Mouse (Mus musculus): ENCODE results near the gene Rptor. TPM values are rescaled to one million over a fixed set of nuclear protein-coding genes. Genes with fewer than 3 reads are reported as not detected.

Gene Rptor
- polyA plus RNA-seq, 3 experiments from 2014 or later = 10.3 to 15.9 (median 10.5) TPM

DNA sequence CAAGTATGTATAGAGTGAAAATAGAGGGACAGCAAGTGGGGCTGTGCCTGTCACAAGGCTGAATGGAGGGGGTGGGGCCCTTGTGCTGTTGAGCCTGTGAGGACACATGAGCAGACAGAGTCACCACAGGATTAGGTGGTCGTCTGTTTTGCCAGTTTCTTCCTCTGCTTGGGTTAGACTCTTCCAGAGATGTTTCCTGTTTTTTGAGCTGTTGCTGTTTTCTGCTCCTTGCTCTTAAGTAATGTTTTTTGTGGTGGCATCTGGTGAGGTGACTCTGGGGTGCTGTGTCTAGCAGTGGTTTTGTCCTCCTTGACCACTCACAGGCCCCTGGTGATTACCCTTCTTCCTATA is 90.2 kb downstream of the Rptor start:
- ATAC-seq = no peak

DNA sequence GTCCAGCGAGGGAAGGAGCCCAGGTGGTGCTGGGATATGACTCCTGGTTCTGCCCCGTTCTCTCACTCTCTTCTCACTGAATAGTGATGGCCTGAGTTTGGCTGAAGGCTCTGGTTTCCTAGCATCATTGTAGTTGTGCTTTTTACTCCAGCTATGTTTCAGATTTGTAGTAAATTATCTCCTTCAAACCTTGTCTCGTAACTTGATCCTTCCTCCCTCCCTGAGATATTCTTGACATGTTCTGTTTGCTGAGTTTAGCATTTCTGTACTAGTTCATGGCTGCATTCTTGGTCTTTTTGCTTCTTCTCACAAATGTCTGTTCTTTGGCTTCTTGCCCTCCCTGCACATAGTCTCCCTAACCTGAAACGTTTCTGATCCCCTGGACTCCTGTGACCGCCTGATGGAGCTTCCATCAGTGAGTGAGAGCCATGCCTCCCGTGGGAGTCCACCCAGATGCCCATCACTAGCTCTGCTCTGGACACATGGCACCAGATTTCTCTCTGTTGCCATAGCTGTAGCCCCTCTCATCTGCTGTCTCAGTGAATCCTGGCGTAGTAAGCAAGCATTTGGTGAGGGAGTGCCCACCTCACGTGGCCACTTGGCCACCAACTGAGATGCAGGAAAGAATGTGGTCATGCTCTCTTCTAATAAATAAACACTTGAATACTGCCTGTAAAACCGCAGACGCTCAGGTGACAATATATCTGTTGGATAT is 91.6 kb downstream of the Rptor start:
- no peak for ATAC-seq

DNA sequence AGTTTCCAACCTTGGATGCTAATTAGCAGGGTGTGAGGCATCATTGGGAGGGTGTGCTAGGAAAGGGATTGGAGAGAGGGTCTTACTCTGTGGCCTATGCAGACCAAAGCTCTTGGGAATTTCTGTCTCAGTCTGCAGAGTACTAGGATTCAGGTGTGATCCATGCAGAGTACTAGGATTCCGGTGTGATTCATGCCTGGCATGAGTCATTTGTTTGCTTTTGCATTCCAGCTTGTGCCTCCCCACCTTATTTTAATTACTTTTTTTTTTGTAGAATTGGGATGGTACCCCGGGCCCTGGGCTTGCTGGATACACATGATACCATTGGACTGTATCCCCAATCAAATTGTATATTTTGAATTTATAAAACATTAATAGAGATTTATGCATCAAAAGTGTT is 93.7 kb downstream of the Rptor start:
- ATAC-seq = no peak

DNA sequence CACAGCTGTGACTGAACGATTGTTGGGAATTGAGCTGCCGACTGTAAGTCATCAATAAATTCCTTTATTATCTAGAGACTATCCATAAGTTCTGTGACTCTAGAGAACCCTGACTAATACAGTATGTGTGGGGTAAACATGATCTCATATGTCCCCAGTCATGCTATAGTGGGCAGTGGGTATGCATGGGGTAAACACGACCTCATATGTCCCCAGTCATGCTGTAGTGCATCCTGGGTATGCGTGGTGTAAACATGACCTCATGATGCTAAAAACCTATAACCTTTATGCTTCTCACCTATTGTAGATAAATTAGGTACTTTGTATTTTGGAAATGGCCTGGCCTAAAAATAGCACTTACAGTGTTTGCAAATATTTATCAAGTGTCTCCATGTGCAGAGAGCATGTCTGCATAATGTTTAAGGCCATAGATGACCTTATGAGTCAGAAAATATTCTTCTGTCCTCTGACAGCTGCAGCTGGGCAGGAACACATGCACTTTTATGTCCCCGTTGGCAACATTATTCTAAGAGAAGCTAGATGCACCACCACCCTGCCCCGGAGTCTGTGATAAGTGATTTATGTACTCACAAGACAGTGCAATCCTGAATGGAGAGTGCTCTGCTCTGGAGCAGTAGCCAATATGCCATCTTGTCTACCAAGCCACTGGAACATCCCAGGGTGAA is 102.8 kb downstream of the Rptor start:
- no peak for ATAC-seq

DNA sequence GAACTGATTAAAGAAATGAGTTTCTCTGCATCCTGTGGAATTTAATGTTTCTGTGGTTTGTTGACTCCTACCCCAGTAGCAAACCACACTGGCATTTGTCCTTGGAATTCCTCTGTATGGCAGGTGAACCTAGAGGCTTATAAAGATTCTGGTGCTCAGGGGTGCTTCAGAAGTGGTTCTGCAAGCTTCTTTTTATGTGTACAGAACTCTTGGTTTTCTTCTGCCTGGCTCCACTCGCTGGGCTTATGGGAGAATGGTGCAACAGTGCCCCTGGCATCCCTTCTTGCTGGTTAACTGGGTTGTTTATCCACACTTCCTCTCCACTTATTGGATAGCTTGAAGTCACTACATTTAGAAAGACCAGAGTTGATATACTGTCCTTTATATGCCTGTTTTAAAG is 104.6 kb downstream of the Rptor start:
- ATAC-seq = no peak

DNA sequence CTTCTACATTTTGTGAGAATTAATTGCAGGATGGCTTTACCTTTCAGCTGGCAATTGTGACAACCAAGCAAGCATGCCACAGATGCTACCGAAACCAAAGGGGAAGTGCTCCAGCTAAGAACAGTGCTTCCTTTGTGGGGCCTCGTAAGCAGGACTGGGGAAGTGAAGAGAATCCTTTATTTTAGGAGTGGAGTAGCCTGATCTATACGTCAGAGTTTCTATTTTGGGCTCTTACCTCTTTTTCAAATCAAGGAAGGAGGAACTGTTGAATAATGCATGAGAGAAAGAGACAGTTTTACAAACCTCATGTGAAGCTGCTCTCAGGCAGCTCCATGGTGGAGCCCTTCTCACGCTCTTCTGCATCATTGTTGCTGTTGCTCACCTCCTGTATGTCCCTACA is 106.5 kb downstream of the Rptor start:
- no peak for ATAC-seq

DNA sequence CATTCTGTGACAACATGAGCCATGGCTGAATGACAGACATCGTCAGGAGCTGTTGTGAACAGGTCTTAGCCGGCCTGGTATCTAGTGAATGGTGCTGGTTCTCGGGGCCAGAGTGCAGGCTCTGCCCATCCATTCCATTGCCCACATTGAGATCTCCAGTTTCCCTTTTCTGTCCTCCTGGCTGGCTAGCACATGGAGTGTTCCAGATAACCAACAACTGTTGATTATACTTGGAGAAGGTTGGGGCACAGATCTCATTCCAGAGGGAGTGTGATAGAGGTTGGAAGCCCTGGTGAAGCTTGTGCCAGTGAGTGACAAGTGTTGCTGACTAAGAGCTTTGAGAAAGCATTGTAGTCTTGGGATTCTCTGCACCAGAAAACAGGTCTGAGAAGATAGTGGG is 107.6 kb downstream of the Rptor start:
- ATAC-seq = no peak

DNA sequence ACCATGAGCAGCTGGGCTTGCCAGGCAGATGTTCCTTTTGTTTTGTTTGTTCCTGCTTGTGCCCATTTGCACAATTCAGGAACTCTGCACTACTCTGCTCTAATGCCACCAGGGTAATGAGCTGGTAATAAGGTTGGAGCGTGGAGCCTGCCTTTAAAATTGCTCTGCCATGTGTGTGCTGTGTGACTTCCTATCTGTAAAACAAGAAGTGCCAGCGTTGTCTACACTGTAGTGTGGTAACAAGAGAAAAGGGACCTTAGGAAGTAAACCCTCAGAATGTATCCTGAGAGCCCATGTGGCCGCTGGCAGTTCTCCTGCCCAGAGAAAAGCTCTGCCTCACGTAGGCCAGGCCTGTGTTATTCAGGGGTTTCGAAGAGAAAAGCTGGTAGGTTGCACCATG is 108.1 kb downstream of the Rptor start:
- no peak for ATAC-seq

DNA sequence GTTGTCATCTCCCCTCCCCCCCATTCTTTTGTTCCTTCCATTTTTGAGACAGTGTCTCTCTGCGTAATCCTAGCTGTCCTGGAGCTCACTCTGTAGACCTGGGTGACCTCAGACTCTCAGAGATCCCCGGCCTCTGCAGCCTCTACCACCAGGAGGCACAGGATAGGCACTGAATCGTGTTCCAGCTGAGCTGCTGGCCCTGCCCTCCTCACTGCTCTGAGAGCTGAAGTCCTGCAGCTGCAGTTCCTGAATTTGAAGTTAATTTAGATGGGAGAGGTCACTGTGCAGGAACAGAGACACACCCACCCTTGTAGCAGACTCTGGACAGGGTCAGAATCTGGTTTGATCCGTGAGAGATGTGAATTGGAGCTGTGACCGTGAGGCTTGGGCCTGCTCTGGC is 112.7 kb downstream of the Rptor start:
- ATAC-seq = no peak

DNA sequence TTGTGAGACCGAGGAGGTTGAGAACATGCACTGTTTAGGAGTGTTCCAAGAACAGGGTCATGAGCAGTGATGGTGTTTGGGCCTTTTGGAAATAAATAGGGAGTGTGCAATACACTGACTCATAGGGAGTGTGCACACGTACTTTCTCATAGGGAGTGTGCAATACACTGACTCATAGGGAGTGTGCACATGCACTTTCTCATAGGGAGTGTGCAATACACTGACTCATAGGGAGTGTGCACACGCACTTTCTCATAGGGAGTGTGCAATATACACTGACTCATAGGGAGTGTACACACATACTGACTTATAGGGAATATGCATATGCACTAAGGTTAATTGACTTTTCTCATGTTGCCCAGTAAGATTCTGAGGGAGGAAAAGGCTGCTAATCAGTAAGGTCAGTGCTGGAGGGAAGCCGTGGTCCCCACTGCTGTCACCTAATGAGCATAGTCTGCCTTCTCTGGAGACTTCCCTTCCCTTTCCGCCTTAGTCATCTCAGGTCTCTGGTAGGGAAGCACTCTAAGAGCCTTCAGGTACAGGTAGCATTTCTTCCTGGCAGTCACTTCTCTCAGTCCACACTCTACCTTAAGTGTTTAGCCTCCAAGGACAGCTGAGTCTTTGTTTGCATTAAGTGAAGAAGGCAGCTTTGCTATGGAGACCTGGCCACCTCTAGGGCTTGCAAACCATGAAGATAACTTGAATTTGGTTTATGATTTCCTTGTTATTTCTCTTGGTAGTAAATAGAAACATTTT is 113.3 kb downstream of the Rptor start:
- no peak for ATAC-seq

DNA sequence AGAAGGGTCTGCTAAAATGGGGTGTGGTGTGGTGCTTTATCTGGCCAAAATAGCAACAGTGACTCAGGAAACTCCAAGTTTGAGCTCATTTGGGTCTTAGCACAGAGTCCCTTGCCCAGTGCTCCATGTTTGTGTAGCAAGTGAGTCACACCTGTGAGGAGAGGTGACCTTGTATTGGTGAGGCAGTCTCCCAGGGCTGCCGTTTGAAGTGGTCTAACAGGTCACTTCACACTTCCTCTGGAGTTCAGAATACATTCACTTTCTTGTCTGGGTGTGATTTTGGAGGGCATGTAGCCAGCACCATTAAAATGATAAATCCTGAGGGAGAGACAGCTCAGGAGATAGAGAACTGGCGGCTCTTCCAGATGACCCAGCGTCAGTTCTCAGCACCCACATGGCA is 115.4 kb downstream of the Rptor start:
- no peak for ATAC-seq

DNA sequence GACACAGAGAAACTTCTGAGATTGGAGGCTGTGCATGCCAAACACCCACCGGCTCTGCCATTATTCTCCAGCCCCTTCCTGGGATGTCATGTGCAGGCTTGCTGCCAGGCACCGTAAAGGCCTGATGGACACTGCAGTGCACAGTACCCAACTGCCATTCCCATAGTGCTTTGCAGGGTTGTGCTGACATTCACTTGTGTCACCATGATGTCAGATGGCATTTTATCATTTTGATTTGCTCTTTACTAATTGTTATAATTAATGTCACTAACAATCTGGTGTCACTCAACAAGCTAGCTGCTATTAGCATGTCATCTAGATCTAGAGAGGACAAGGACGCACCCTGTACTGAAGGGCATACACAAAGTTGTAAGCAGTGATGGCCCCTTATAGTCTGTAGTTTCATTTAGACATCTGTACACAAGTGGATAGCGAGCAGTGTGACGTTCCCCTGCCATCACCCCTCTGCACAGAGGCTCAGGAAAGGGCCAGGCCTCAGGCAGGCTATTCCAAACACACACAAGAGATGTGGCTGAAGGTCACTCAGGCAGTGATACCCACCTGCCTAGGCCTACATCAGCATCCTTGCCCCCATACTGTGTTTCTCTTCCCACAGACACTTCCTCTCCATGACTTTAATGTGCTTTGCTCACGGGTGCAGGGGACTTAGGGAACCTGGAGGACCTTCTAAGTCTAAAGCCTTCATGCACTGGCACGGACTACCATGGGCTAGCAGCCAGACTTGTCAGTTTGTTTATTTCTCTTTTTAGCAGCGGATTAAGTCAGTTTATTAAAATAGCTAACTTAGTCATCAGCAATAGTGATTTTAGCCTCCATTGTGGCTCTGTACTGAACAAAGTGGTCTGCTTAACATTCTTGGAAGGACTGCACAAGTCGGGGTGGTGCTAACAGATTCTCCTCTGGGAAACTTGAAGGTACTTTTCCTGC is 117.7 kb downstream of the Rptor start:
- ATAC-seq = no peak

DNA sequence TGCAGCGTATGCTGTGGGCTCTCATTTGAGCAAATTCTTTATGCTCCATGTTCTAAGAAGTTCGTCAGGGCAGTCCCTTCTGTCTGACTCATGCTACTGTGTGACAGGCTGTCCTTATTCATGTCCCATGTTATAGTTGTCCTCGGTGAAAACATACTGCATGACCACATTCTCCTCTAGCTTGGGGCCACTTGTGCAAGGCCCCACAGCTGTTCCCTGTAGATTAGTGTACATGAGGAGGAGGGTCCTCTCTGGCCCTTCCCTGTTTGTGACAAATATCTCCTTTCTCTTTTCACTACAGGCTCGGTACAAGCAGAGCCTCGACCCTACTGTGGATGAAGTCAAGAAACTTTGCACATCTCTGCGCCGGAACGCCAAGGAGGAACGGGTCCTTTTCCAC is 122.0 kb downstream of the Rptor start:
- ATAC-seq = no peak

DNA sequence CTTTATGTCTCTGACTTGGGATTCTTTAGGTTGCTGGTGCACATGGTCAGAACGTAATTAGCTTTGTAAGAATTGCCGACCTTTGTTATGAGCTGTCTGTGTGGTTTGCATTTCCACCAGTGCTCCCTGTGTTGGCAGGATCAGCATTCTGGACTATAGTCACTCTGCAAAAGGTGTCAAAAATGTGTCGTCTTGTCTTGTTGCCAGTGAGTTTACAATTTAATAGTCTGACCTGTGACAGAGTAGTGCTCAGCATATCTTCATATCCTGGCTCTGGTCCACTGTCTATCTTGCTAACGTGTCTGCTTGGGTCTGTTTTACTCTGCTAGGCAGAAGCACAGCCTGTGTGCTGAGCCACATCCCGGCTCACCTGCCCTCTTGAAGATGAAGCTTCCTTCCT is 128.7 kb downstream of the Rptor start:
- ATAC-seq = no peak

DNA sequence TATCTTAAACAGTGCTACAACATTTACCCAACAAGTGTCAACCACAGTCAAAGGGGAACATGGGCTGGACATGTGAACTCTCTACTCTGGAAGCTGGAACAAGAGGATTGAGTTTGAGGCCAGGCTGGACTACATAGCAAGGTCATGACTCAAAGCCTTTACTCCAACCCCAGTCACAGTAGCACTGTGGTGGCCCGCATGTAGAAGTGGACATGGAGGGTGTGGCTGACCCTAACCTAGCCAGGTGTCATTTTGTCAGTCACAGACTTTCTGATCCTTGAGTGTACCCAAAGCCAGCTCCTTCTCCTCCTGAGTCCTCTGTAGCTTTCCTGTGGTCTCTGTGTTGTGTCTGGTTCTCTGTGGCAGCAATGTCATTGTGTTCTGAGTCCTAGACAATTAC is 129.7 kb downstream of the Rptor start:
- ATAC-seq = no peak

DNA sequence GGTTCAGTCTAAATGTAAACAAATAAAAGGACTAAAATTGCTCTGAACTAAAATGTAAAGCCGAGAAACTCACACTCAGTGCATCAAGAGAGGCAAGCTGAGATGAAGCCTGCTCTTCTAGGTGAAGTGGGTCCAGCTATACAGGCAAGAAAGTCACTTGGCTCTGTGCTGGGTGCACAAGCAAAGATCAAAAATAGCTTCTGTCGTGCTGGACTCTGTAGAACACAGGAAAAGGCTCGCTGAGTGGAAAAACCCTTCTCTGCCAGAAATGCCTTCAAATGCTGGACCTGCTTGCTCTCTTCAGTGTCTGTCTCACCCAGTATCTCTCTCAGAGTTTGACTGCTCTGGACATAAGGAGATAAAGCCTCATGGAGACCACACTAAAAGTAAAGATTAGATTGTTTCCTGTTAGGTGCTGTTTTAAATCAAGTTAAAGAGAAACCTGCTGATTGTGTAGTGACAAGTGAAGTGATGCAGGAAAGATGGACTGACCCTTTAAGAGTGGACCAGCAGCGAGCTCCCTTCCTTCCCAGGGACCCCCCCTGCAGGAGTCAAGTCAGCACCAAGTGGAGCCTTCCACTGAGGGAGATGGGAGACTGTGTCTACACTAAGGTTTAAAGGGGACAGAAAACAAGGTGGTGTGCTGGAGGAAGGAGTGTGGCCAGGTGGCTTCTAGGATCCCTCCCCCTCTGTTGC is 130.4 kb downstream of the Rptor start:
- ATAC-seq = no peak

DNA sequence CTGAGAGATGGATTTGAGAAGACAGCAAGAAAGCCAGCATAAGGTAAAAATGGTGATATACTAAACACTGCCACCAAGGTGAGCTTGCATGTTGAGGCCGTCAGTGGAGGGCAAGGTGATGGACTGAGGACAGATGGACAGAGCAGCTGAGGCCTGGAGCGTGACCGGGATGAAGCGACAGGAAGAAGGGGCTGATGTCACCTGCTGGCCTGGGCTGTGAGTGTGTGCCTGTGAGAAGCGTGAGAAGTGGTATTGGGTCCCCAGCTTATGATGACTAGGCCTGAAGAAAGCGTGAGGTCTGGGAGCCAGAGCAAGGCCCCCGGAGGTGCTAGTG is 130.9 kb downstream of the Rptor start:
- no peak for ATAC-seq

DNA sequence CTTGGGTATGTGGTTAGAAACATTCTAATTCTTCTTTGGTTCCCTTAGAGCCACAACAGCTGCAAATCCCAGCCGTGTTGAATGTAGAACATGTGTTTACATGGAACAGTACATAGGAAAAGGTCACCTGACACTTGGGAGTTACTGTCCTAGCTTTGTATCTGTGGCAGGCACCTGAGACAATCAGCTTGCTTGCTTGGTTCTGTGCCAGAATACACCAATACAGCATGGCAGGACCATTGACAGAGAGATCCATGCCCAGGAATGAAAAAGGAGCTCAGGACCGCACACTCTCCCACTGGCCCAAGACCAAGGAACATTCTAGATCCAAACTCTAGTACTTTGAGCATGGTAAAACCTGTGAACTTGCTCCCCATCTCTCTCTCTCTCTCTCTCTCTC is 132.4 kb downstream of the Rptor start:
- ATAC-seq = no peak

DNA sequence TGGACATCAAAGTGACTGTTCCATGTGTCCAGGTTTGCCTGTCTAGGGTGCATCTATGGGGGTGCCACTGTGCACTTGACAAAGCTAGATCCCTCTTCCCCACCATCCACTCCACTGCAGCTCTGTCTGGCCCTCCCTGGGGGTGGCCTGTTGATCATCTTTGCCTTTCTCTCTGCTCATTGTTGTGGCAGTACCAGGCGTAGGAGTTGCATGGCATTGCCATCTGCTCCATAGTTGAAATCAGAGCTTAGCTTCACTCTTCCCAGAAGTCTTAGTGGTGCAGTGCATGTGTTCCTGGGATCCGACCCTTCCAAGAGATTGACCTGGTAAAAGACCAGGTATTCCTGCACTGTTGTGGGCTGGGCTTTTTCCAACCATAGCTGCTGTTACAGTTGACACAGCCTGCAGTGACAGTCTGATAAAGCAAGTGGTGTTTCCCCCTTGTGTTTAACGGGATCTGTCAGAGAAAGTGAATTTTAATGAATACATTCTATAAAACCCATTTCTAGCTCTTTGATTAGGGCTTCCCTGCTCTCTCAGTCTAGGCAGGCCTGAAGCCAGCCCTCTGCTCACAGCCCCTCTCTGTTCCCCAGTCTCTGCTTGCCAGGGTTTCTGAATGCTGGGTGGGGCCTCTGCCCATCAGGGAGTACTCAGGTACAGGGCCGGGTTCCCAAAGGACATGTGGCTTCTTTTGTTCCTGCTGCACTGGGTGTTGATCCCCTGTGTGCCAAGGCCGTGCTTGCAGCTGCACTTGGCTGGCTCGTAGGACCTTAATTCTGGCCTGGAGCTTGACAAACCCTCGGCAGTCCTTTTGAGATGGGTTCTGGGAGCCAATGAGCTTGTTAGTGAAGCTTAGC is 136.5 kb downstream of the Rptor start:
- no peak for ATAC-seq

DNA sequence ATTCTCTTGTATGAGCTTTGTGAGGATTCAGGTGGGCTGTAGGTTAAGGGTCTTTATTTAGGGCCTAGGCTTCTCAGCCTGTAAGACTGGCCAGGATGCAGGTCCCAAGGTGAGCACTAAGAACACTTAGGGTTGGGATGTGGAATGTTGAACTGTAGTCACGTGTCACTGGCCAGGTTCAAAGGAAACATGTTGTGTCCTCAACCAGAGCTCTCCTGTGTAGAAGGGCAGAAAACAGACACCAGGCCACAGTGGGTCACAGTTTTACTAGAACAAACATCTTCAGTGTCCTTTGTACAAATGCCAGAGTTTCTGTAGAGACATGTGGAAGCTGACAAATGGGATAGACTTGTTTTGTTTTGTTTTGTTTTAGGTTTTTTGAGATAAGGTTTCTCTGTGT is 138.7 kb downstream of the Rptor start:
- no peak for ATAC-seq

DNA sequence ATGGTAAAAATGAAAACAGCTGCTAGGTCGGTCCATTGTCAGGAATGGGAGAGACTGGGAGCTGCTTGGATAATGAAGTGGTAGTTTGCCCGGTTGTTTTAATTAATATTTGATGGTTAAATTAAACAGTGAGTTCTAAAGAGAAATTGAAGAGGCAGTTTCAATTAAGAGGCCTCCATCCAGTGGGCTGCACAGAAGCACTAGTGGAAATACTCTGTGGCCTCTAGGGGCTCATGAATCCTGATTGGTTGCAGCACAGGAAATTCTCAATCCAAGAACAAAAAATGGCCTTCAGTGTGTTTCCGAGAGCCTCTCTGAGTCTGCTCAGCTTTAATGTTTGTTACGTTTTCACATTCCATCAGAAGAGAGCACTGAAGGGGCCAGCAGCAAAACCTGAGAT is 141.7 kb downstream of the Rptor start:
- no peak for ATAC-seq

Data from inflammation-experienced regulatory T-cells, adult 6 months (primary cell).